Mouse (Mus musculus): Measurements from ENCODE around the gene Pglyrp2. TPM values are rescaled to one million over a fixed set of nuclear protein-coding genes. Genes with fewer than 3 reads are reported as not detected.
A peak's percentile ranks its signal among the peaks of the same experiment; 100 is the strongest.

The Pglyrp2 gene
- total and polyA plus RNA-seq, 2 experiments from 2014 or later: not detected

DNA sequence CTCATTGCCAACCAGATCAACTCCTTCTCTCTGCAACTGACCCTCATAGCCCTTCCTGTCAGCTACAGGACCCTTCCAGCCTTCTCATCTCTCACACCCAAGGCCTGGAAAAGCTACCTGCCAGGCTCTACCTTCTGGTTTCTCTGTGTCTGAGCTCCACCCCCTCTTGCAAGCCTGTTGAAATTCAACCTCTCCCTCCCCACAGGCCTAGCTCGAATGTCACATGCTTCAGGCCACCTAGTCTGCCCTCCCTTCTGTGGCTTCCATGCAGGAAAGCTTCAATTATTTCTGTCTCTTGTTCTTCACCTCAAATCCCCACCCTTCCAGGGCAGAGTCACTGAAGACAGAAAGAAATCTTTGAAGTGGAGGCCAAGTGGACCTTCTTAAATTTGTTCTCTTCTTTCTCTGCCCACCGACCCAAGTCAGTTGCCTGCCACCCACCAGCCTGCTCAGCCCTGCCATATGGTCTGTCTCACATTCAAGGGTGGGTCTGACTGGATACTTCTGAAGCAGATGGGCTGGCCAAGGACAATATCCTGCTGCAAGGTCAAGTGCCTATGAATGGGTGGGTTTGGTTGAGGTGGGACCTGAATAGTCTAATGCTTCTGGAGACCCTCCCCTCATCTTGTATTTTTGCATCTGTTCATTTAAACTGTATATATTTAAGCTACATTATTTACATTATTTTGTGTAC lies 27.0 kb upstream of the Pglyrp2 start:
- ATAC-seq: no peak
- no peak for TF ChIP-seq CTCF (IDR thresholded peaks at IDR 0.05; ENCODE audit: low read depth)
- no peak for DNase-seq (ENCODE audit: low spot score)
- 58% methylated on average over 2 of the region's 2 CpGs for WGBS
- no peak overlapping the region for H3K27ac ChIP-seq
- no peak overlapping the region for H3K4me3 ChIP-seq (ENCODE audit: low read length)
- no peaks in the 10 kb centered on the region for H3K36me3 ChIP-seq (ENCODE audit: insufficient read depth, low read length)
- no peak overlapping the region for H3K4me2 ChIP-seq (ENCODE audit: low read depth, low read length)
- H3K4me1 ChIP-seq (ENCODE audit: insufficient read depth, low read length): peaks cover 6% of the 10 kb centered on the region; the same call in 1 of the 2 replicates
- no peaks in the 10 kb centered on the region for H3K27me3 ChIP-seq (ENCODE audit: insufficient read depth, low read length)
- no peak overlapping the region for H3K9ac ChIP-seq (replicated peaks; ENCODE audit: low read length)
- H3K9me3 ChIP-seq (ENCODE audit: low read length): no peaks in the 10 kb centered on the region

DNA sequence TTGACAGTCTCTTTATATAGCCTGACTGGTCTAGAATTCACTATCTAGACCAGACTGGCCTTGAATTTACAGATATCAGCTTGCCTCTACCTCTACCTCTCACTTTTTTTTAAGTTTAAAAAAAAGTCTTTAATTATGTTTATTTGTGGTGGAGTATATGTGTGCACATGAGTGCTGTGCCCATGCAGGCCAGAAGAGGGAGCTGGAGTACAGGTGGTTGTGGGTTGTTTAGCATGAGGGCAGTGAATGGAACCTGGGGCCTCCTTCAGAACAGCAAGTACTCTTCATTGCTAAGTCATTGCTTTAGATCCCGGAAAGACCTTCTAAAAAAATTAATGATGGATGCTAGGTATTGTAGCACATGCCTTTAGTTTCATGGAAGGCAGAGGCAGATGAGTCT lies 25.1 kb upstream of the Pglyrp2 start:
- peaks cover 6% of the 10 kb centered on the region; the same call in 1 of the 2 replicates for H3K4me1 ChIP-seq (ENCODE audit: insufficient read depth, low read length)
- no peaks in the 10 kb centered on the region for H3K36me3 ChIP-seq (ENCODE audit: insufficient read depth, low read length)
- H3K4me2 ChIP-seq (ENCODE audit: low read depth, low read length): no peak overlapping the region
- H3K4me3 ChIP-seq (ENCODE audit: low read length): no peak overlapping the region
- no peak for TF ChIP-seq CTCF (IDR thresholded peaks at IDR 0.05; ENCODE audit: low read depth)
- 100% methylated on average over 1 of the region's 1 CpGs for WGBS
- H3K27ac ChIP-seq: no peak overlapping the region
- no peak overlapping the region for H3K9ac ChIP-seq (replicated peaks; ENCODE audit: low read length)
- H3K27me3 ChIP-seq (ENCODE audit: insufficient read depth, low read length): no peaks in the 10 kb centered on the region
- ATAC-seq (no peak), DNase-seq (ENCODE audit: low spot score) (no peak)
- no peaks in the 10 kb centered on the region for H3K9me3 ChIP-seq (ENCODE audit: low read length)

DNA sequence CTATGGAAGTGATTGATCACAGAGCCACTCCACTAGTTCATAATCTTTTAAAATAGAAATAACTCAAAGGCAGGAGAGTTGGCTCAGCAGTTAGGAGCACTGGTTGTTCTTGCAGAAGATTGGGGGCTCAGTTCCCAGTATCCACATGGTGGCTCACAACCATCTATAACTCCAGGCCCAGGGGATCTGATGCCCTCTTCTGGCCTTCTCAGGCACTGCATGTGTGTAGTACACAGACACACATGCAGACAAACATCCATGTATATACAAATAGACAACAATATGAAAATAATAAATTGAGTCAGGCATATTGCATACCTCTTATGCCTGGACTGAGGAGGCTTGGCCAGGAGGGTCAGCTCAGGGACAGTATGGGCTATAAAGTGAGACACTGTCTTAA lies 23.2 kb upstream of the Pglyrp2 start:
- Histone ChIP-seq H3K4me2 (ENCODE audit: low read depth, low read length) (no peak overlapping the region), H3K4me1 (ENCODE audit: insufficient read depth, low read length) (no peaks in the 10 kb centered on the region; the same call in 1 of the 2 replicates), H3K9ac (replicated peaks; ENCODE audit: low read length) (no peak overlapping the region), H3K27me3 (ENCODE audit: insufficient read depth, low read length) (no peaks in the 10 kb centered on the region), H3K4me3 (ENCODE audit: low read length) (no peak overlapping the region), H3K9me3 (ENCODE audit: low read length) (no peaks in the 10 kb centered on the region), H3K27ac (no peak overlapping the region), H3K36me3 (ENCODE audit: insufficient read depth, low read length) (no peaks in the 10 kb centered on the region)
- ATAC-seq: no peak
- DNase-seq (ENCODE audit: low spot score): no peak
- TF ChIP-seq CTCF (IDR thresholded peaks at IDR 0.05; ENCODE audit: low read depth): no peak

DNA sequence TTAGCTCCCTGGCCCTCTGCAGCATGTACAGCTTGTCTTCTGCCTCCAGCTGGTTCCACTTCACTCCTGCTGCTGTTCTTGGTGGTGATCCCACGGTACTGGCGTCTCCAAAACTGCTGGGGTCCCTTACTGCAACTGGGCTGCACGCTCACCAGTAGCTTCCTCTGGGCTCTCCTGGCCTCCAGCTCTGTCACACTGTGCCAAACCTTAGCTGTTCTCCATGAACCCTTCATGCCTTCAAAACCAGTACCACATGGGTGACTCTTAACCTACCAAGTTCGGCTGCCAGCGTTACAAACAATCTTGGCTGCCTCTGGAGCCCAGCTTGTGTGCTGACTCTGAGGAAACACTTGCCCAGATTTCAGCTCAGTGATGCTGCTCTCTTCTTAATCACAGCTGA lies 21.0 kb upstream of the Pglyrp2 start:
- H3K36me3 ChIP-seq (ENCODE audit: insufficient read depth, low read length): no peaks in the 10 kb centered on the region
- no peak overlapping the region for H3K4me2 ChIP-seq (ENCODE audit: low read depth, low read length)
- no peak overlapping the region for H3K27ac ChIP-seq
- H3K9me3 ChIP-seq (ENCODE audit: low read length): no peaks in the 10 kb centered on the region
- no peak for ATAC-seq
- H3K4me1 ChIP-seq (ENCODE audit: insufficient read depth, low read length): no peaks in the 10 kb centered on the region
- no peak overlapping the region for H3K9ac ChIP-seq (replicated peaks; ENCODE audit: low read length)
- WGBS: 74% methylated on average over 5 of the region's 5 CpGs
- H3K4me3 ChIP-seq (ENCODE audit: low read length): no peak overlapping the region
- peak; percentile 1 for DNase-seq (ENCODE audit: low spot score)
- TF ChIP-seq CTCF (IDR thresholded peaks at IDR 0.05; ENCODE audit: low read depth): no peak
- H3K27me3 ChIP-seq (ENCODE audit: insufficient read depth, low read length): no peaks in the 10 kb centered on the region

DNA sequence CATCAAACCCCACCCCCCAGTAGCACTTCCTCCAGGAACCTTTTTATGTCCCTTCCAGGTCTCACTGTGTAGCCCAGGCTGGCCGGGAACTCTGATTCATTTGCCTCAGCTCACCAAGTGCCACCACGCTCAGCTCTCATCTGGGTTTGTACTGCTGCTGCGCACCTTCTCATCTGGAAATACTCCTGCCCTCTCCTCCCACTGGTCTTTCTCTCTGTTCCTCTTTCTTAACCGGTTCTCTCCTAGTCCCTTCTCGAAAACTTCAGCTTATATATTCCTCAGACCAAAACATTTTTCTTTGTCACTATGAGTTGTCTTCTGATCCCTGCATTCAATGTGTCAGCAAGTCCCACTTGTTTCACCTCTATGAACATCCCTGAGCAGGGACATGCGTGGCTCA lies 19.3 kb upstream of the Pglyrp2 start:
- no peaks in the 10 kb centered on the region for H3K27me3 ChIP-seq (ENCODE audit: insufficient read depth, low read length)
- DNase-seq (ENCODE audit: low spot score) (no peak), ATAC-seq (no peak)
- no peak for TF ChIP-seq CTCF (IDR thresholded peaks at IDR 0.05; ENCODE audit: low read depth)
- H3K36me3 ChIP-seq (ENCODE audit: insufficient read depth, low read length): no peaks in the 10 kb centered on the region
- WGBS: 78% methylated on average over 6 of the region's 6 CpGs
- no peaks in the 10 kb centered on the region for H3K9me3 ChIP-seq (ENCODE audit: low read length)
- no peak overlapping the region for H3K27ac ChIP-seq
- no peak overlapping the region for H3K4me3 ChIP-seq (ENCODE audit: low read length)
- H3K4me1 ChIP-seq (ENCODE audit: insufficient read depth, low read length): no peaks in the 10 kb centered on the region
- H3K4me2 ChIP-seq (ENCODE audit: low read depth, low read length): no peak overlapping the region
- H3K9ac ChIP-seq (replicated peaks; ENCODE audit: low read length): no peak overlapping the region

DNA sequence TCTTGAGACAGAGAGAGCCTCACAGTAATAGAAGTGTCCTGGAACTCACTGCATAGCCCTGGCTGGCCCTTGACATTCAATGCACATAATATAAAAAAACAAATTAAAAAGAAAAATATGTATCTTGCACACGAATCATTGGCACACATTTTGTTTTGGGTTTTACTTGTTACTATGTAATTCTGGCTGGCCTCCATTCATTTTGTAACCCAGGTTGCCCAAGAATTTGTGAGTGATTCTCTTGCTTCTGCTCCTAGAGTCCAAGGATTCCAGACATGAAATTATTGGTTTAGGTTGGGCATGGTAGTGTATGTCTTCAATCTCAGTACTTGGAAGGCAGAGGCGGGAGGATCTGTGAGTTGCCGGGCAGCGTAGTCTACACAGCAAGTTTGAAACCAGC lies 13.1 kb upstream of the Pglyrp2 start:
- Histone ChIP-seq H3K9ac (replicated peaks; ENCODE audit: low read length) (no peak overlapping the region), H3K4me3 (ENCODE audit: low read length) (no peak overlapping the region), H3K9me3 (ENCODE audit: low read length) (no peaks in the 10 kb centered on the region), H3K27me3 (ENCODE audit: insufficient read depth, low read length) (no peaks in the 10 kb centered on the region), H3K27ac (no peak overlapping the region), H3K36me3 (ENCODE audit: insufficient read depth, low read length) (no peaks in the 10 kb centered on the region), H3K4me1 (ENCODE audit: insufficient read depth, low read length) (no peaks in the 10 kb centered on the region), H3K4me2 (ENCODE audit: low read depth, low read length) (no peak overlapping the region)
- no peak for DNase-seq (ENCODE audit: low spot score)
- WGBS: 96% methylated on average over 4 of the region's 4 CpGs
- no peak for TF ChIP-seq CTCF (IDR thresholded peaks at IDR 0.05; ENCODE audit: low read depth)
- no peak for ATAC-seq

DNA sequence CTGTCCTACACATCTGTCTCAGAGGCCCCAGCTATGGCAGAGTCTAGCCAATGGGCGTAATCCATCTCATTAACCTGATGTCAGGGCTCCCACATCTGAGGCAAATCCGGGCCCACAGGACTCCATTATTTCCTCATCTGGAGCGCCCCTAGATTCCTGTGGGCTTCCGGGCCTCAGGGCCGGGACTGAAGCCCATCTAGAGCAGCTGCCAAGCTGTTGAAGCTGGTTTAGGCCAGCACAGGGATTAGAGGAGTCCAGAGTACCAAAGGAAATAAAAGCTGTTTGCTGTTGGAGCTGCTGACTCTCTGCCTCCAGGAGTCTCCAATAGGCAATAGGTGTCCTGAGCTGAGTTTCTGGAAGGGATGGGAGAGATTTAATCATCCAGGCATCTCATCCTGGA lies 11.2 kb upstream of the Pglyrp2 start:
- H3K4me2 ChIP-seq (ENCODE audit: low read depth, low read length): no peak overlapping the region
- no peaks in the 10 kb centered on the region for H3K4me1 ChIP-seq (ENCODE audit: insufficient read depth, low read length)
- H3K4me3 ChIP-seq (ENCODE audit: low read length): no peak overlapping the region
- no peaks in the 10 kb centered on the region for H3K36me3 ChIP-seq (ENCODE audit: insufficient read depth, low read length)
- ATAC-seq (no peak), DNase-seq (ENCODE audit: low spot score) (no peak)
- H3K9me3 ChIP-seq (ENCODE audit: low read length): no peaks in the 10 kb centered on the region
- H3K27me3 ChIP-seq (ENCODE audit: insufficient read depth, low read length): no peaks in the 10 kb centered on the region
- H3K27ac ChIP-seq: no peak overlapping the region
- no peak for TF ChIP-seq CTCF (IDR thresholded peaks at IDR 0.05; ENCODE audit: low read depth)
- H3K9ac ChIP-seq (replicated peaks; ENCODE audit: low read length): no peak overlapping the region
- 71% methylated on average over 5 of the region's 5 CpGs for WGBS

Measured in hindbrain, postnatal 0 days (tissue).